Mouse (Mus musculus) intestine, embryonic 14.5 days (tissue): ENCODE measurements around the gene Ube2dnl2. TPM values are rescaled to one million over a fixed set of nuclear protein-coding genes. Genes with fewer than 3 reads are reported as not detected.

ENCODE experiments used
- ATAC-seq: fragments of 200-750 bp; cut with Nextera tagmentation; replicated peaks from 2 replicates; pipeline ENCODE4 v1.8.0; 2017; ENCODE audit warnings: low read depth, moderate number of reproducible peaks, moderate TSS enrichment, moderate library complexity; ENCODE audit not compliant: low FRiP score, low TSS enrichment
- DNase-seq: peaks from one replicate; pipeline ENCODE4 v3.0.0-alpha.2; 2018; ENCODE audit warnings: low spot score
- H3K27ac ChIP-seq: fragments of 300-500 bp; sonication (generic); 2 replicates; pipeline ENCODE4 v1.5.1; 2014; ENCODE audit warnings: low read depth, mild to moderate bottlenecking, control low read depth
- H3K27me3 ChIP-seq: fragments of 300-500 bp; sonication (generic); replicated peaks from 2 replicates; pipeline ENCODE4 v1.6.1; 2014; ENCODE audit warnings: low read length, control low read depth; ENCODE audit not compliant: control insufficient read depth, insufficient read depth
- H3K36me3 ChIP-seq: fragments of 300-500 bp; sonication (generic); 2 replicates; pipeline ENCODE4 v1.6.1; 2014; ENCODE audit warnings: low read length, control low read depth; ENCODE audit not compliant: control insufficient read depth, insufficient read depth
- H3K4me1 ChIP-seq: fragments of 300-500 bp; sonication (generic); replicated peaks from 2 replicates; pipeline ENCODE4 v1.6.1; 2014; ENCODE audit warnings: low read length, control low read depth, mixed read lengths; ENCODE audit not compliant: control insufficient read depth, insufficient read depth
- H3K4me2 ChIP-seq: fragments of 300-500 bp; sonication (generic); 2 replicates; pipeline ENCODE4 v1.6.1; 2014; ENCODE audit warnings: low read length
- H3K4me3 ChIP-seq: fragments of 300-500 bp; sonication (generic); 2 replicates; pipeline ENCODE4 v1.5.1; 2014; ENCODE audit warnings: low read depth, low read length, control low read depth, mixed read lengths
- H3K9ac ChIP-seq: fragments of 300-500 bp; sonication (generic); 2 replicates; pipeline ENCODE4 v1.6.1; 2014; ENCODE audit warnings: mild to moderate bottlenecking, low read length
- H3K9me3 ChIP-seq: fragments of 300-500 bp; sonication (generic); 2 replicates; pipeline ENCODE4 v1.6.1; 2016; ENCODE audit warnings: low read length, control low read depth; ENCODE audit not compliant: control insufficient read depth
- WGBS: fragments of 180-500 bp; shearing (Covaris S2); extraction: QIAGEN DNeasy Blood & Tissue Kit; methylation state at CpG from one replicate; pipeline ENCODE4 v1.1.7; 2014; 5-methylcytosine and 5-hydroxymethylcytosine counted together
- polyA plus RNA-seq: library from polyadenylated mRNA; unstranded; fragments of >200 nt; fragmentation: Nextera tagmentation; extraction: Ambion mirVana; gene quantifications from 2 replicates; pipeline ENCODE4 v1.2.1, GENCODE M21; 2014

The Ube2dnl2 gene
- not detected in 2 replicates for polyA plus RNA-seq

DNA sequence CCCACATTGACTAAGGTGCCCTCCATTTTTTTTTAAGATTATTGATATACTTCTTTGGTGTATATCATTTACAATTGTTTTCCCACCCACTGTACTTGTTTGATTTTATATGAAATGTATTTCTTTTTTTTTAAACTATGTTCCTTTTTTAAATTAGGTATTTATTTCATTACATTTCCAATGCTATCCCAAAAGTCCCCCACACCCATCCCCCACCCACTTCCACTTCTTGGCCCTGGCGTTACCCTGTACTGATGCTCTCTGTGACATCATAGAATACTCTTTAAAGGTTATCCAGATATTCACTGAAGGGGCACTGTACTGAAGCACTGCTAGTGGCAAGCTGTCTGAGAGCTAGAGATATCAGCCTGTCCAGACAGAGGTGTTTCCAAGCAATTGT, at the start of gene Ube2dnl2:
Gene Ube2dnl2, plus strand, starts transcription at position 301 of the 400 bp plus-strand sequence.
- Histone ChIP-seq H3K27ac (no peak within 1 kb of the TSS), H3K27me3 (no peaks in the 10 kb centered on the region), H3K9me3 (no peaks in the 10 kb centered on the region), H3K4me3 (no peak within 1 kb of the TSS), H3K4me2 (no peak within 1 kb of the TSS), H3K4me1 (no peaks in the 10 kb centered on the region), H3K9ac (no peak within 1 kb of the TSS), H3K36me3 (no peaks in the 10 kb centered on the region)
- ATAC-seq: no peak
- whole genome bisulfite sequencing: 65% methylated on average over 1 of the region's 1 CpGs
- no peak for DNase-seq

DNA sequence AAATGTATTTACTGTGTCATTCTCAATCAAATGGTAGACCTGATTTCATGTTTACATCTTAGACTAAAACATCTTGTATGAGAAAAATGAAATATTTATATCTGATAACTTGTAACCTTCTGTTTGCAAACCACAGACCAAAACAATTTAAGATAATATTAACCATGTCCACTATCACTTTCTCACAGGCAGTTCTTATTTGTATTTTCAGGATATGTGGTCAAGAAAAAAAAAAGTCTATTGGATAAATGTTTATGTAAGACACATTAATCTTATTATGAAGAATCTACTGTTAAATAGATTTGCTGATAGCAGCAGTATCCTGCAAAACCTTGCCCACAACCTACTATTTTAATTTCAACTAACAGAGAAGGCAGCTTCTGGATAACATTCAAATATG, 11.9 kb upstream of the Ube2dnl2 start:
- no peak overlapping the region for H3K9ac ChIP-seq
- ATAC-seq (no peak), DNase-seq (no peak)
- H3K4me1 ChIP-seq: no peaks in the 10 kb centered on the region
- H3K4me2 ChIP-seq: no peak overlapping the region
- H3K9me3 ChIP-seq: no peaks in the 10 kb centered on the region
- H3K4me3 ChIP-seq: no peak overlapping the region
- H3K36me3 ChIP-seq: no peaks in the 10 kb centered on the region
- H3K27me3 ChIP-seq: no peaks in the 10 kb centered on the region
- H3K27ac ChIP-seq: no peak overlapping the region

DNA sequence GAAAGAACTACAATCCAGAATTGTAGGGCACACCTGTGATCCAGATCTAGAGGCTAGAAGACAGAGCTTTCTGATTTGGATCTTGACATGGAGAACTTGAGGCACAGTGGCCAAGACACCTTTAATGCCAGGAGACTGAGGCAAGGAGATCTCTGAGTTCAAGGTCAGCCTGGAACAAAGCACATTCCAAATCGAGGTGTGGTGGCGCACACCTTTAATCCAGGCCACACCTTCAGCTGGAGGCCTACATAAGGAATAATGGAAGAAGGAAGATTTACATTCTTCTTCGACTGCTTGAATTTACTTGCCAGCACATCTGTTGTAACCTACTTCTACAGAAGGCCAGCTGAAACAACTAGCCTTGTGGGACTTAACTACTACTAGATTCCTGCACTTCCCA, 9.9 kb upstream of the Ube2dnl2 start:
- WGBS: 89% methylated on average over 3 of the region's 3 CpGs

DNA sequence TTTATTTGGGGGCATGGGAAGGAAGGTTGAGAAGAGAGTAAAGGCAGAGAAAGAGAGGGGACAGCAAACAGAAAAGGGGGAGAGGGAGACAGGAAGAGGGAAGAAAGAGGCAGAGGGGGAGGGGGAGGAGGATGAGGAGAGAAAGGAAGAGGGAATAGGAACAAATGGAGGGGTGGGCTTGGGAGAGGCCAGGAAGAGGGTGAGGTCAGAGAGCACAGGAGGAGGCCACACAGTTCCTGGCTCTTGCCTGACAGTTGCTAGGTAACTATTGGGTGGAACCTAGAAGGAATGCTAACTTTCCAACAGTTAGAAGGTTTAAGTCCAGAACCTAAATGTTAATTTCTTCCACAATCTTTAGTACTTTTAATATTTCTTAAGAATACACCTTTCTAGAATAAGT, 4.0 kb upstream of the Ube2dnl2 start:
- DNase-seq (no peak), ATAC-seq (no peak)
- no peak overlapping the region for H3K27ac ChIP-seq
- H3K9ac ChIP-seq: no peak overlapping the region
- no peak overlapping the region for H3K4me2 ChIP-seq
- no peaks in the 10 kb centered on the region for H3K4me1 ChIP-seq
- no peaks in the 10 kb centered on the region for H3K36me3 ChIP-seq
- no peaks in the 10 kb centered on the region for H3K9me3 ChIP-seq
- no peak overlapping the region for H3K4me3 ChIP-seq
- H3K27me3 ChIP-seq: no peaks in the 10 kb centered on the region

More for the DNA sequence above, 9.9 kb upstream of the Ube2dnl2 start:
- H3K27ac ChIP-seq: no peak overlapping the region
- no peaks in the 10 kb centered on the region for H3K9me3 ChIP-seq
- H3K4me1 ChIP-seq: no peaks in the 10 kb centered on the region
- H3K27me3 ChIP-seq: no peaks in the 10 kb centered on the region
- no peak for DNase-seq
- H3K4me3 ChIP-seq: no peak overlapping the region
- ATAC-seq: no peak
- no peak overlapping the region for H3K9ac ChIP-seq
- no peak overlapping the region for H3K4me2 ChIP-seq
- H3K36me3 ChIP-seq: no peaks in the 10 kb centered on the region

- H3K9ac ChIP-seq: no peak within 1 kb of the TSS
- no peaks in the 10 kb centered on the region for H3K36me3 ChIP-seq
- H3K27ac ChIP-seq: no peak within 1 kb of the TSS
- H3K4me3 ChIP-seq: no peak within 1 kb of the TSS
- H3K9me3 ChIP-seq: no peaks in the 10 kb centered on the region
- no peaks in the 10 kb centered on the region for H3K4me1 ChIP-seq
- ATAC-seq: no peak
- no peaks in the 10 kb centered on the region for H3K27me3 ChIP-seq
- no peak for DNase-seq
- WGBS: 75% methylated on average over 5 of the region's 5 CpGs
- no peak within 1 kb of the TSS for H3K4me2 ChIP-seq
Observed at GRCm38 (mm10) chrX:114904712-114905111, 2.7 kb upstream of the Ube2dnl2 start, which contains the start of gene Ube2dnl1. Gene Ube2dnl1, plus strand, starts transcription at chrX:114905012.

DNA sequence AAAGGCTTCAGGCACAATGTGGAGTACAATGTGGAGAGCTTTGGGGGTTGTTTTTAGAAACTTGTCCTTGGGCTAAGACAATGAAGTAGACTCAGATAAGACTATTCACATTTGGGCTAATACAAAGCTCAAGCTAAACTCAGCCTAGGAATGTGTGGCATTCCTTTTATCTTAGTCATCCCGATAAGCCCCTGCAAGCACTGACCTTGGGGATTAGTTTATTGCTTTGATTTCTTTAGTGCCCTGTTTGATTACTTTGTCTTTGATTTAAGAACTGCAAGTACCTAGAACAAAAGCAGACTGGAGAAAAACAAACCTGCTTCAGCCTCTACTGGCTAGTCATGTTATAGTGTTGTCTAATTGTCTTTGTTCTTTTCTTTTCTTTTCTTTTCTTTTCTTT, 47.7 kb downstream of the Ube2dnl2 start:
- no peaks in the 10 kb centered on the region for H3K4me1 ChIP-seq
- no peak overlapping the region for H3K4me2 ChIP-seq
- ATAC-seq (no peak), DNase-seq (no peak)
- H3K9ac ChIP-seq: no peak overlapping the region
- no peak overlapping the region for H3K4me3 ChIP-seq
- H3K9me3 ChIP-seq: no peaks in the 10 kb centered on the region
- WGBS: 14% methylated on average over 1 of the region's 1 CpGs
- H3K27me3 ChIP-seq: no peaks in the 10 kb centered on the region
- H3K27ac ChIP-seq: no peak overlapping the region
- no peaks in the 10 kb centered on the region for H3K36me3 ChIP-seq

Other genes with a start within 250 kb of the Ube2dnl2 start
- gene Ube2dnl1, start 2.6 kb upstream of the Ube2dnl2 start, polyA plus RNA-seq: not detected in 2 replicates